Mouse (Mus musculus) embryonic facial prominence, embryonic 10.5 days (tissue): ENCODE measurements around the gene Adm. TPM values are rescaled to one million over a fixed set of nuclear protein-coding genes. Genes with fewer than 3 reads are reported as not detected.

Experiments
- polyA plus RNA-seq: library from polyadenylated mRNA; unstranded; fragments of >200 nt; fragmentation: Nextera tagmentation; extraction: Ambion mirVana; gene quantifications from 2 replicates; pipeline ENCODE4 v1.2.1, GENCODE M21; 2016

Gene Adm
- polyA plus RNA-seq, 1 experiment from 2014 or later, result 1.9 TPM

Other genes with a start within 250 kb of the Adm start
- 27.8 and 29.5 TPM in 2 replicates for gene Sbf2, start 12.7 kb upstream of the Adm start, polyA plus RNA-seq
- 1.0 and 1.5 TPM in 2 replicates for gene Ampd3, start 140.5 kb downstream of the Adm start, polyA plus RNA-seq
- gene Rnf141, start 216.8 kb downstream of the Adm start, polyA plus RNA-seq, result 21.5 and 22.3 TPM in 2 replicates
- 0.36 and 0.41 TPM in 2 replicates for gene Lyve1, start 235.6 kb downstream of the Adm start, polyA plus RNA-seq